Mouse (Mus musculus) kidney, embryonic 16.5 days (tissue): ENCODE measurements around the gene Edar. TPM values are rescaled to one million over a fixed set of nuclear protein-coding genes. Genes with fewer than 3 reads are reported as not detected.

ENCODE experiments used
- ATAC-seq: fragments of 200-750 bp; cut with Nextera tagmentation; 2 replicates; pipeline ENCODE4 v1.8.0; 2017; ENCODE audit warnings: moderate TSS enrichment; ENCODE audit not compliant: low FRiP score, low TSS enrichment
- H3K27ac ChIP-seq: fragments of 300-500 bp; sonication (generic); 2 replicates; pipeline ENCODE4 v1.5.1; 2014; ENCODE audit warnings: low read length
- H3K27me3 ChIP-seq: fragments of 300-500 bp; sonication (generic); 2 replicates; pipeline ENCODE4 v1.6.1; 2014; ENCODE audit warnings: low read length, control low read depth, mixed read lengths; ENCODE audit not compliant: insufficient read depth
- H3K36me3 ChIP-seq: fragments of 300-500 bp; sonication (generic); 2 replicates; pipeline ENCODE4 v1.6.1; 2014; ENCODE audit warnings: low read length, control low read depth, mixed read lengths; ENCODE audit not compliant: insufficient read depth
- H3K4me1 ChIP-seq: fragments of 300-500 bp; sonication (generic); 2 replicates; pipeline ENCODE4 v1.6.1; 2014; ENCODE audit warnings: low read length, control low read depth, mixed read lengths; ENCODE audit not compliant: insufficient read depth
- H3K4me2 ChIP-seq: fragments of 300-500 bp; sonication (generic); replicated peaks from 2 replicates; pipeline ENCODE4 v1.6.1; 2014; ENCODE audit warnings: low read depth, low read length
- H3K4me3 ChIP-seq: fragments of 300-500 bp; sonication (generic); 2 replicates; pipeline ENCODE4 v1.5.1; 2014; ENCODE audit warnings: mild to moderate bottlenecking, low read length
- H3K9ac ChIP-seq: fragments of 300-500 bp; sonication (generic); replicated peaks from 2 replicates; pipeline ENCODE4 v1.6.1; 2014; ENCODE audit warnings: low read length
- H3K9me3 ChIP-seq: fragments of 300-500 bp; sonication (generic); 2 replicates; pipeline ENCODE4 v1.6.1; 2016; ENCODE audit warnings: low read length, control low read depth
- WGBS: fragments of 180-500 bp; shearing (Covaris S2); extraction: QIAGEN DNeasy Blood & Tissue Kit; methylation state at CpG from one replicate; pipeline ENCODE4 v1.1.7; 2014; 5-methylcytosine and 5-hydroxymethylcytosine counted together
- polyA plus RNA-seq: library from polyadenylated mRNA; unstranded; fragments of >200 nt; fragmentation: Nextera tagmentation; extraction: Ambion mirVana; gene quantifications from 2 replicates; pipeline ENCODE4 v1.2.1, GENCODE M21; 2015

Edar gene
- polyA plus RNA-seq, 1 experiment from 2014 or later = 0.40 TPM

DNA sequence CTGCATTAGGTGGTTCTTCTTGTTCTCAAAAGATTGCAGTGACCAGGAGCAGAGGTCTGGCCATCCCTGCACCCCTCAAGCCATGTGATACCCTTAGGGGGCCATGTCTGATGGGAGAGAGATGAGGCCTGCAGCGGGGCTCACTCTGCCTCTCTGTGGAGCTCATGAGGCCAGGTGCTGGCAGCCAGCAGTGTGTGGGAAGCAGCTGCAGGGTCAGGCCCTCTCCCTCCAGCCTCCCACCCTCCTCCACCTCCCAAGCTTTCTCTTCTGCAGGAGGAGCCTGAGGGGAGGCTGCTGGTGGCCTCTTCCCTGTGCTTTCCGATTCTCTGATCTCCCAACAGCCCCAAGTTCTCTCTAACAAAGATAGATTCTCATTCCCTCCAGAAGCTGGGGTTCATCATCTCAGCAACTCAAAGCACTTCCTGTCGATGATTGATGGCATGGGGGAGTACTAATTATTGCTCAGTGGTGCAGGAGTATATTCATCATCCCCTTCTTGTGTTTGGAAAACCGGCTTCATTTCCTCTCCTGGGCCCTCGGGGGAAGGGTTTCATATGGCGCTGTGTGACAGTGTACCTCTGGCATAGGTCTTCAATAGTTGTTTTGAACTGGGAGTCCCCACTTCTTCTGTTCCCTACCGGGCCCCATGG, 38.9 kb downstream of the Edar start:
- Histone ChIP-seq H3K9me3 (no peaks in the 10 kb centered on the region), H3K27me3 (no peaks in the 10 kb centered on the region), H3K4me1 (peaks cover 29% of the 10 kb centered on the region), H3K4me2 (no peak overlapping the region; the same call in 1 of the 2 replicates), H3K27ac (peak overlapping the region; percentile 67), H3K36me3 (no peaks in the 10 kb centered on the region), H3K9ac (peak overlapping the region; percentile 24; the same call in 1 of the 2 replicates), H3K4me3 (no peak overlapping the region)
- peak; percentile 69 for ATAC-seq
- WGBS = 10% methylated on average over 7 of the region's 7 CpGs

DNA sequence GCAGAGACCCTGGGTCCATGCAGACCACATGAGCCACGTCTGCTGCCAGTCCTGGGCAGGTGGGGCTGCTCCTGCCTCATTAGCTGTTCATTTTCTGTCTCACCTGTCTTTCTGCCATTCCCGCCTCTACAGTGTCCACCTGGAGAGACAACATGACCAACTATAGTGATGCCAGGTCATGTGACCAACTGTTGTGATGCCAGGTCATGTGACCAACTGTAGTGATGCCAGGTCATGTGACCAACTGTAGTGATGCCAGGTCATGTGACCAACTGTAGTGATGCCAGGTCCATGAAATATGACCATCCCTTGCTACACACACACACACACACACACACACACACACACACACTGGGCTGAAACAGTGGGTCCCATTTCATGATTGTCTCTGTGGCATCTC, 41.9 kb downstream of the Edar start:
- Histone ChIP-seq H3K4me3 (no peak overlapping the region), H3K9ac (no peak overlapping the region), H3K4me1 (peaks cover 21% of the 10 kb centered on the region), H3K36me3 (no peaks in the 10 kb centered on the region), H3K27me3 (no peaks in the 10 kb centered on the region), H3K27ac (no peak overlapping the region), H3K9me3 (no peaks in the 10 kb centered on the region), H3K4me2 (no peak overlapping the region)
- WGBS = 85% methylated on average over 2 of the region's 2 CpGs
- no peak for ATAC-seq

DNA sequence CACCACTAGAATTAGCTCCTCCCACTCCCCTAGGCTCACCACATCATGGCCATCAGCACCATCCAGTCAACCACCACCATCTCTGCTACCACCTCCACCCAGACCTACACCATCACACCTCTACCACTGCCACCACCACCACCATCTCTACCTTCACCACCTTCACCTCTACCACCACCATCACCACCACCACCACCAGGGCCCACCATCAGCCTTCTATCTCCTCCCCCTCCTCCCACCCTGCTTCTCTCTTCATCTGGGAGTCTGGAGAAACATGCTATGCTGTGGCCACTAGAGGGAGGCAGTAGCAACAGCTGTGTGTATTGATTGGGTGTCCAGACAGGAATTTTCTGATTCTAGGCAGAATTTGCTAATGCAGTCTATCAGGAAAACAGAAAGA, 47.9 kb downstream of the Edar start:
- Histone ChIP-seq H3K27me3 (no peaks in the 10 kb centered on the region), H3K4me1 (peaks cover 5% of the 10 kb centered on the region; the same call in 1 of the 2 replicates), H3K4me2 (no peak overlapping the region), H3K9me3 (no peaks in the 10 kb centered on the region), H3K4me3 (no peak overlapping the region), H3K27ac (no peak overlapping the region), H3K36me3 (no peaks in the 10 kb centered on the region), H3K9ac (no peak overlapping the region)
- peak; percentile 19; the same call in 1 of the 2 replicates for ATAC-seq

DNA sequence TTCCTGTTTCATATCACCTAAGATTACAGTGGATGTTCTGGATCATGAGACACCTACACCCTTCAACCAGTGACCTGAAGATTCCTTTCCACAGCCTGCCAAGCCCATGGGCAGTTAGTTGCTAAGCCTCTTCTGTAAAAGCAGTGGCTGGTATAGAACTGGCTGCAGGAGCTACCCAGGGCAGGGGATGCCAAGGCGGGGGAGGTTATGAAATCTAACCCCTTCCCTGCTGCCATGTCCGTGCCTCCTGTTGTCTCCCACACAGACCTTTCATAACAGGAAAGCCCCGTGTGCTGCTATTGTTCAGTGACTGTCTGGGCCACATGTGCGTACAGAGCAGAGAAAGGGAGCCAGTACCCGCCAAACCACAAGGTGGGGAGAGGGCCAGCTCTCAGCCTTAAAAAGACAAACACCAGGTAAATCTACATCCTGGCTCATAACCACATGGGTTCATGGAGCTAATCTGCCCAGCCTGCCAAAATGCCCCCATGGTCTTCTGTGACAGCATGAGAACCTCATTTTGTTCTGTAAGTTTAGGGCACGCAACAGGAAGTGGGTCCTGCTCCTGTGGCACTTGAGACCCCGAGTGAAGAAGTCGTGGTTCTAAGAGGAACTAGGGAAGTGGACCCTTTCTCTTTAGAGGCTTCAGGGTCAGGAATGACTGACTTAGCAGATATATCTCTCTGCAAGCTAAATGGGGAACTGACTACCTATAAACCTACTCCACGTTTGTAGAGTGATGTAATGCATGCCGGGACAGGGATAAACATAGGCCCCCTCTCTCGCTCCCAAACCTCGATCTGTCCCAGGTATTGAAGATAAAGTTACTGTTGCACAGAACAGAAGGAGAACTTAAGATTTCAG, 50.4 kb downstream of the Edar start:
- Histone ChIP-seq H3K9ac (no peak overlapping the region), H3K27me3 (no peaks in the 10 kb centered on the region), H3K4me2 (no peak overlapping the region), H3K9me3 (no peaks in the 10 kb centered on the region), H3K27ac (no peak overlapping the region), H3K36me3 (no peaks in the 10 kb centered on the region), H3K4me3 (no peak overlapping the region), H3K4me1 (no peaks in the 10 kb centered on the region)
- ATAC-seq = 0 out of 2 replicates have a peak, but pooled peaks have one; percentile 20
- 54% methylated on average over 12 of the region's 12 CpGs for WGBS

DNA sequence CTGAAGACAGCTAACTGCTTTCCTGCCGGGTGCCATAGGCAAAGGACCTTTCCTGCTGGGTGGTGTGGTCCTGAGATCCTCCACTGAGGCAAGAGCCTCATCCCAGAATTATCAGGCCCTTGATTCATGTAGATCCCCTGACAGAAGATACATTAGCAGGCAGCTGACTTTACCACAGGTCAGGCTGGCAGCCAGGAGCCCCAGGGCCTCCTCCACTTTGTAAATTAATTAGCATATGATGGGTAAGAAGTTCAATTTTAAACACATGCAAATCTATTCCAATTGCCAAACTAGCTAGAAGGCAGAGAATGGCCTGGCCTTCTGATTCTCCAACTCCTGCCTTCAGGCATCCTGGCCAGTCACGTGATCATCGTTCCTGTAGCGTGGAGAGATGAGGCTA, 56.2 kb downstream of the Edar start:
- H3K4me2 ChIP-seq = no peak overlapping the region
- no peak for ATAC-seq
- H3K36me3 ChIP-seq = no peaks in the 10 kb centered on the region
- 91% methylated on average over 4 of the region's 4 CpGs for WGBS
- no peak overlapping the region for H3K9ac ChIP-seq
- H3K9me3 ChIP-seq = no peaks in the 10 kb centered on the region
- no peak overlapping the region for H3K27ac ChIP-seq
- no peaks in the 10 kb centered on the region for H3K27me3 ChIP-seq
- no peak overlapping the region for H3K4me3 ChIP-seq
- H3K4me1 ChIP-seq = no peaks in the 10 kb centered on the region

DNA sequence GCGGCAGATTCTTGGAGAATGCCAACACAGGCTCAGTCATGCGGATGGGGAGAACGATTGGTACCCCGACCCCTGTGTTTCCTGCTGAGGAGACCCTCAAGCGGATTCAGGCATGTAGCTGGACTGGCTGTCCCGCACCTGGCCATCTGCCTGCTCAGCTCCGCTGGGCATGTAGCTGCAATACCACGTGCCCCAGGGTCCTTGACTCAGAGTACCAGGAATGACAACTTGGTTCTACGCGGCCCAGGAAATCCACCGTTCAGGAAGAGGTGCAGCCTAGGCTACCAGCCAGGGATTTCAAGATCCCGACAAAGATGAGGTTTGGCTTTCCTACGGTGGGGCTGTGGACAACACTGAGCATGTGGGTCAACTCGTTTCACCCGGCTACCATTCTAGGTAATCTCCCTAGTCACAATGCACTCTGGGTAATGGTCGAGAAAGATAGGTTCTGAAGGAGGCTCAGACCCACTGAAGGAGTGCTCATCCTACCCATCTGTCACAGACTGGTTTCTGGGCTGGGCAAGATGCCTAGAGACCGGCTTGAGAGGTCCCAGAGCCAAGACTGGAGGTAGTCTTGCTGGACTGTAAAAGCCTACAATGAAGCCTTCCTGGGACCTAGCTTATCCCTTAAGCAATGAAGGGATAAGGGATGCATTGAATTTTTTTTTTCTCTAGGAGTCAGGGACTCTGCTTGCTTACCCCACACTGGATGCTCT, 56.8 kb downstream of the Edar start:
- WGBS = 87% methylated on average over 17 of the region's 17 CpGs
- no peaks in the 10 kb centered on the region for H3K27me3 ChIP-seq
- no peaks in the 10 kb centered on the region for H3K36me3 ChIP-seq
- no peak overlapping the region for H3K9ac ChIP-seq
- no peak overlapping the region for H3K4me2 ChIP-seq
- H3K4me3 ChIP-seq = no peak overlapping the region
- no peak for ATAC-seq
- no peaks in the 10 kb centered on the region for H3K4me1 ChIP-seq
- no peak overlapping the region for H3K27ac ChIP-seq
- H3K9me3 ChIP-seq = no peaks in the 10 kb centered on the region

DNA sequence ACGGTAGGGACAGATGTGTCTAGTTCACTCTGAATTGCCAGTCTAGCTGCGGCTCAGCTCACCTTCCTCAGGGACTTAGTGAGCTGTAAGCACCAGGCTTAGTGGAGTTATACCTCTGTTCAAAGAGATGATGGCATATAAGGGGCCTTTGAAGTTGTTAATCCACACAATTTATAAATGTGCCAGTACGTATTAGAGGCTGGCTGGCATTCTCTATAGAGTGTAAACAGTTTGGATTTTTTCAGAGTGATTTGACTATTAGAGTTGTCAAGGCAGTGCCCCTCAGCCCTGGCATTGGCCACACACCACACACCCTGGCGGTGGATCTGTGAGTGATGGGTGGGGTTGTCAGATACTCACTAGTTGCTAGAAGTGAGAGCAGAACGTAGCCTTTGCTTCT, 58.9 kb downstream of the Edar start:
- H3K4me3 ChIP-seq = no peak overlapping the region
- no peak overlapping the region for H3K4me2 ChIP-seq
- no peak for ATAC-seq
- no peaks in the 10 kb centered on the region for H3K4me1 ChIP-seq
- 90% methylated on average over 5 of the region's 5 CpGs for WGBS
- H3K27me3 ChIP-seq = no peaks in the 10 kb centered on the region
- H3K36me3 ChIP-seq = no peaks in the 10 kb centered on the region
- H3K9ac ChIP-seq = no peak overlapping the region
- no peaks in the 10 kb centered on the region for H3K9me3 ChIP-seq
- H3K27ac ChIP-seq = no peak overlapping the region

DNA sequence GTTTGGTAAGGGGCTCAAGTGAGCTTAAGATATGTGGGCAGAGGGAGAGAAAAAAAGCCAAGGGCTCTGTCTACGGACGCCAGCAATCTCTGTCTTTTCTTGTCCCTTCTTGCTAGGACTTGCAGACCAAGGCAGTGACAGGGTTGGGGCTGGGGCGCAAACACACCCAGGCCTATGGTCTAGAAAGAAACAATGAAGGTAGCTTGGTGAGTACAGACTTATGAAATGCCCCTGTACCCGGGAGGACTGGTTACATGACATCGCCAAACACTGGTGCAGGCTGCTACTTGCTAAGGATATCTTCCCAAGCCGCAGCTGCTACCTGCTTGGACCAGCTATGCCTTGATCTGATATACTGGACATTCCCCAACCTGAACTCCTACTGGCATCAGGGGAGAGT, 60.9 kb downstream of the Edar start:
- Histone ChIP-seq H3K36me3 (no peaks in the 10 kb centered on the region), H3K4me3 (no peak overlapping the region), H3K27me3 (no peaks in the 10 kb centered on the region), H3K9ac (no peak overlapping the region), H3K4me2 (no peak overlapping the region), H3K9me3 (no peaks in the 10 kb centered on the region), H3K27ac (no peak overlapping the region), H3K4me1 (no peaks in the 10 kb centered on the region)
- no peak for ATAC-seq
- WGBS = 91% methylated on average over 6 of the region's 6 CpGs

DNA sequence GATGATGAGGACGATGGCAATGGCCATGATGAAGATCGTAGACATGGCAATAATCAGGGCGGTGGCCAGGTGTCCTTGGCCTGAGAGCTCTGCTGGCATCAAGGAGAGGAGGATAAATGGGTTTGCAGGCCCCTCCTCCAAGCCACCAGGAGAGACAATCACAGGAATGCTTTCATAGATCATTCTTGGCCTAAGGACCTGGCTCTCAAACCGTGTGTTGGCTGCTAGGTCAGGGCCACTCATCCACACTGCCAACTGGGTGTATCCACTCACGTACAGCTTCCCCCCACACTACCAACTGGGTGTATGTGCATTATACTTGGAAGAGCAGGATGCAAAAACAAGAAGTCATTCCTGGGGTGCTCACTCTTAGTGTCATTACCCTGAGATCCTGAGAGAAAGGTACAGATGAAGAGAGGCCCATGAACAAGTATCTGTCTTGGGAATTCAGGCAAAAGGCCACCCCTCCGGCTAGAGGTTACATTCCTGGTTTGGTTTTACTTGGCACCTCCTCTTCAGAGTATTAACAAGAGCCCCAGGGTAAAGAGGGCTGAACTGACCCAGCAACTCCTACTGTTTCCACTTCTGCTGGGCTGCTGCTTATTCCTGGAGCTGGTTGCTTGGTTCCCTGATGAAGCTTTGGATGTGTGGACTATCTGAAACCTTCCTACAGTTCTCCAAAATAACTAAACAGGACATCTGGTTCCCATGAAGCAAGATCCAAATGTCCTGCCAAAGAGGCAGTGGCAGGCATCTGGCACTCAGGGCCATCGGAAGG, 64.8 kb downstream of the Edar start:
- Histone ChIP-seq H3K9ac (no peak overlapping the region), H3K36me3 (no peaks in the 10 kb centered on the region), H3K4me2 (no peak overlapping the region), H3K4me3 (no peak overlapping the region), H3K27me3 (no peaks in the 10 kb centered on the region), H3K9me3 (no peaks in the 10 kb centered on the region), H3K4me1 (no peaks in the 10 kb centered on the region), H3K27ac (no peak overlapping the region)
- WGBS = 85% methylated on average over 7 of the region's 7 CpGs
- no peak for ATAC-seq
